Mouse (Mus musculus): Measurements from ENCODE around the gene Gm8922. TPM values are rescaled to one million over a fixed set of nuclear protein-coding genes. Genes with fewer than 3 reads are reported as not detected.
"Not testable (repeated sequence)": the region's sequence is repeated elsewhere in the genome, so short reads cannot be mapped to it uniquely, and the experiment has no call there.

Gene Gm8922
- total RNA-seq (2014; fragmentation: Nextera tagmentation): not detected in 2 replicates
- total RNA-seq (2017): not detected in 2 replicates

DNA sequence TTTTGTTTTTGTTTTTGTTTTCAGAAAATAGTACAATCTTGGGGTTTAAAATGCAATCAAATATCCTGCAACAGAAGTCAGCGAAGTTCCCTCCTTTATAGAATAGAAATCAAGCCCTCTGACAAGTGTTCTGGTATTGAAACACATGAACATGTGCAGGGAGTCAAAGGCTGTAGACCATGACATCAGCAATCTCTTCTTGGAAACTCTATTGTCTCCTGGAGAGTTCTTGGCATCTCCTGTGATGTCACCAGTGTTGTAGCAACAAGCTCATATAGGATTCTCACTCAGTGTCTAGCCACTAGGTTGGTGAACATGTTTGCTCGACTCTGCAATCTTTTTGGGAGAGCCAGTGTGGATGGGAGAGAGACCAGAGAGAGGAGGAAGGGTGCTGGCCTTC, at the start of gene Gm8922:
Gene Gm8922, plus strand, starts transcription at position 301 of the 400 bp plus-strand sequence.
- not testable (repeated sequence) for ATAC-seq (replicated peaks; ENCODE audit: poor library complexity, severe bottlenecking)

Other genes starting within 250 kb of the Gm8922 start
- gene Gm8906, start 179.3 kb upstream of the Gm8922 start, total RNA-seq (2014; fragmentation: Nextera tagmentation): not detected in 2 replicates
- gene Gm8906, start 179.3 kb upstream of the Gm8922 start, total RNA-seq (2017): not detected in 2 replicates
- gene Gm6460, start 87.0 kb upstream of the Gm8922 start, total RNA-seq (2014; fragmentation: Nextera tagmentation): not detected in 2 replicates
- not detected in 2 replicates for gene Gm6460, start 87.0 kb upstream of the Gm8922 start, total RNA-seq (2017)
- not detected in 2 replicates for gene Gm8926, start 88.6 kb downstream of the Gm8922 start, total RNA-seq (2014; fragmentation: Nextera tagmentation)
- not detected in 2 replicates for gene Gm8926, start 88.6 kb downstream of the Gm8922 start, total RNA-seq (2017)
- gene Gm6465, start 163.6 kb downstream of the Gm8922 start, total RNA-seq (2014; fragmentation: Nextera tagmentation): not detected in 2 replicates
- not detected in 2 replicates for gene Gm6465, start 163.6 kb downstream of the Gm8922 start, total RNA-seq (2017)
- gene 4933402N22Rik, start 236.1 kb downstream of the Gm8922 start, total RNA-seq (2014; fragmentation: Nextera tagmentation): not detected in 2 replicates
- gene 4933402N22Rik, start 236.1 kb downstream of the Gm8922 start, total RNA-seq (2017): not detected in 2 replicates

Measured in granulocyte monocyte progenitor cell, adult 5-6 weeks (primary cell).